Mouse (Mus musculus): ENCODE data around the gene Plekhb2. TPM values are rescaled to one million over a fixed set of nuclear protein-coding genes. Genes with fewer than 3 reads are reported as not detected.

The Plekhb2 gene
- polyA plus RNA-seq, 1 experiment from 2014 or later, result 18.3 TPM

Other genes starting within 250 kb of the Plekhb2 start
- gene Fam168b, start 6.9 kb upstream of the Plekhb2 start, polyA plus RNA-seq (2014; fragmentation: Nextera tagmentation; extraction: Ambion mirVana), result 68.1 and 75.1 TPM in 2 replicates